Mouse (Mus musculus) testis, adult 2 months (tissue): ENCODE data around the gene Dtx2.

Experiments
- CTCF ChIP-seq: fragments of 200-500 bp; IDR thresholded peaks from 2 replicates; pipeline ENCODE4 v1.5.1; 2012; ENCODE audit warnings: low read depth, mild to moderate bottlenecking, inconsistent platforms, low read length, moderate library complexity; ENCODE audit not compliant: control insufficient read depth, insufficient read depth, insufficient replicate concordance
- POLR2A ChIP-seq: fragments of 200-500 bp; IDR thresholded peaks from 2 replicates; pipeline ENCODE4 v1.6.1; 2012; ENCODE audit warnings: low read depth, mild to moderate bottlenecking, inconsistent platforms, low read length, moderate library complexity; ENCODE audit not compliant: control insufficient read depth

DNA sequence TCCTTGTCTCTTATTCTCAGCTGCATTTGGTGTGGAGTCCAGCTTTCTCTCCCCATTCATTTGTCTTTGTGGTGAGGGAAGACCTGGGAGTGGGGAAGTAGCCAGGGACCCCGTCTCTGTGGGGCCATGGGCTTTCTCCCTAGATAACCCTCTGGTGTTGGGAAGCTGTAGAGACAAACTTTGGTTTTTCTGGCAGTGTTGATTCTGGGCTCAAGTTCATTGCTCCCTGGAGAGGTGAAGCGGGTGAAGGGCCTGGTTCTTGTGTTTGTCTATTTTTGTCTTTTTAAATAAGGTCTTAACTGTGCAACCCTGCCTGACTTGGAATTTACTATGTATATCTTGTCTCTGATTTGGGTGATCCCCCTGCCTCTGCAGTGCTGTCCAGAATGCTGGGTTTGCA lies 24.1 kb downstream of the Dtx2 start:
- TF ChIP-seq CTCF (no peak), POLR2A (no peak)
